Mouse (Mus musculus): ENCODE measurements around the gene Cyp1b1. TPM values are rescaled to one million over a fixed set of nuclear protein-coding genes. Genes with fewer than 3 reads are reported as not detected.

Cyp1b1 gene
- polyA plus RNA-seq, 1 experiment from 2014 or later = 0.06 TPM

- no peak overlapping the region for H3K4me3 ChIP-seq (ENCODE audit: inconsistent target)
- WGBS (ENCODE audit: missing documents) = 69% methylated on average over 6 of the region's 8 CpGs
- H3K27ac ChIP-seq = no peak overlapping the region
- H3K36me3 ChIP-seq (ENCODE audit: inconsistent target) = no peaks in the 10 kb centered on the region
- no peaks in the 10 kb centered on the region for H3K79me2 ChIP-seq (ENCODE audit: inconsistent target)
Observed at GRCm38 (mm10) chr17:79730988-79731387, 16.1 kb upstream of the Cyp1b1 start.

GRCm38 (mm10) chr17:79728585-79729503, 14.0 kb upstream of the Cyp1b1 start:
- H3K4me3 ChIP-seq (ENCODE audit: inconsistent target) = no peak overlapping the region
- WGBS (ENCODE audit: missing documents) = 43% methylated on average over 15 of the region's 16 CpGs
- H3K36me3 ChIP-seq (ENCODE audit: inconsistent target) = no peaks in the 10 kb centered on the region
- no peak overlapping the region for H3K27ac ChIP-seq
- H3K79me2 ChIP-seq (ENCODE audit: inconsistent target) = no peaks in the 10 kb centered on the region

GRCm38 (mm10) chr17:79728053-79728584, 13.3 kb upstream of the Cyp1b1 start:
- 24% methylated on average over 14 of the region's 14 CpGs for WGBS (ENCODE audit: missing documents)
- H3K27ac ChIP-seq = no peak overlapping the region
- no peaks in the 10 kb centered on the region for H3K36me3 ChIP-seq (ENCODE audit: inconsistent target)
- no peak overlapping the region for H3K4me3 ChIP-seq (ENCODE audit: inconsistent target)
- H3K79me2 ChIP-seq (ENCODE audit: inconsistent target) = no peaks in the 10 kb centered on the region

GRCm38 (mm10) chr17:79726613-79727012, 11.8 kb upstream of the Cyp1b1 start:
- no peaks in the 10 kb centered on the region for H3K79me2 ChIP-seq (ENCODE audit: inconsistent target)
- WGBS (ENCODE audit: missing documents) = 94% methylated on average over 5 of the region's 5 CpGs
- no peak overlapping the region for H3K4me3 ChIP-seq (ENCODE audit: inconsistent target)
- H3K36me3 ChIP-seq (ENCODE audit: inconsistent target) = no peaks in the 10 kb centered on the region
- no peak overlapping the region for H3K27ac ChIP-seq

GRCm38 (mm10) chr17:79720681-79721080, 5.8 kb upstream of the Cyp1b1 start:
- Histone ChIP-seq H3K4me3 (ENCODE audit: inconsistent target) (no peak overlapping the region), H3K27ac (no peak overlapping the region), H3K79me2 (ENCODE audit: inconsistent target) (no peaks in the 10 kb centered on the region), H3K36me3 (ENCODE audit: inconsistent target) (no peaks in the 10 kb centered on the region)
- 87% methylated on average over 7 of the region's 7 CpGs for WGBS (ENCODE audit: missing documents)

- no peak overlapping the region; the same call in 1 of the 2 replicates for H3K4me3 ChIP-seq (ENCODE audit: inconsistent target)
- WGBS (ENCODE audit: missing documents) = 1% methylated on average over 38 of the region's 42 CpGs
Observed at GRCm38 (mm10) chr17:79715649-79716143, 835 bp upstream of the Cyp1b1 start.

GRCm38 (mm10) chr17:79714368-79714895, 429 bp downstream of the Cyp1b1 start:
- Histone ChIP-seq H3K27ac (no peak overlapping the region), H3K36me3 (ENCODE audit: inconsistent target) (no peaks in the 10 kb centered on the region), H3K79me2 (ENCODE audit: inconsistent target) (no peaks in the 10 kb centered on the region), H3K4me3 (ENCODE audit: inconsistent target) (no peak overlapping the region)
- 9% methylated on average over 16 of the region's 16 CpGs for WGBS (ENCODE audit: missing documents)

More at GRCm38 (mm10) chr17:79715649-79716143, 835 bp upstream of the Cyp1b1 start:
- H3K79me2 ChIP-seq (ENCODE audit: inconsistent target) = no peaks in the 10 kb centered on the region
- H3K36me3 ChIP-seq (ENCODE audit: inconsistent target) = no peaks in the 10 kb centered on the region
- H3K27ac ChIP-seq = no peak overlapping the region

GRCm38 (mm10) chr17:79713643-79714367, 1.1 kb downstream of the Cyp1b1 start:
- WGBS (ENCODE audit: missing documents) = 2% methylated on average over 62 of the region's 63 CpGs

GRCm38 (mm10) chr17:79713276-79713642, 1.6 kb downstream of the Cyp1b1 start:
- 2% methylated on average over 24 of the region's 24 CpGs for WGBS (ENCODE audit: missing documents)
- Histone ChIP-seq H3K79me2 (ENCODE audit: inconsistent target) (no peaks in the 10 kb centered on the region), H3K27ac (no peak overlapping the region), H3K4me3 (ENCODE audit: inconsistent target) (no peak overlapping the region), H3K36me3 (ENCODE audit: inconsistent target) (no peaks in the 10 kb centered on the region)

More at GRCm38 (mm10) chr17:79713643-79714367, 1.1 kb downstream of the Cyp1b1 start:
- no peak overlapping the region for H3K4me3 ChIP-seq (ENCODE audit: inconsistent target)
- H3K79me2 ChIP-seq (ENCODE audit: inconsistent target) = no peaks in the 10 kb centered on the region
- H3K27ac ChIP-seq = no peak overlapping the region
- H3K36me3 ChIP-seq (ENCODE audit: inconsistent target) = no peaks in the 10 kb centered on the region

- no peaks in the 10 kb centered on the region for H3K79me2 ChIP-seq (ENCODE audit: inconsistent target)
- no peak overlapping the region for H3K4me3 ChIP-seq (ENCODE audit: inconsistent target)
- no peak overlapping the region for H3K27ac ChIP-seq
- 29% methylated on average over 9 of the region's 9 CpGs for WGBS (ENCODE audit: missing documents)
- H3K36me3 ChIP-seq (ENCODE audit: inconsistent target) = no peaks in the 10 kb centered on the region
Observed at GRCm38 (mm10) chr17:79712536-79712935, 2.3 kb downstream of the Cyp1b1 start.

- no peak overlapping the region for H3K4me3 ChIP-seq (ENCODE audit: inconsistent target)
- no peaks in the 10 kb centered on the region for H3K79me2 ChIP-seq (ENCODE audit: inconsistent target)
- WGBS (ENCODE audit: missing documents) = 36% methylated on average over 6 of the region's 6 CpGs
- no peak overlapping the region for H3K27ac ChIP-seq
- H3K36me3 ChIP-seq (ENCODE audit: inconsistent target) = no peaks in the 10 kb centered on the region
Observed at GRCm38 (mm10) chr17:79711944-79712343, 2.9 kb downstream of the Cyp1b1 start.

GRCm38 (mm10) chr17:79710246-79710842, 4.5 kb downstream of the Cyp1b1 start:
- H3K27ac ChIP-seq = no peak overlapping the region
- H3K36me3 ChIP-seq (ENCODE audit: inconsistent target) = no peaks in the 10 kb centered on the region
- no peak overlapping the region for H3K4me3 ChIP-seq (ENCODE audit: inconsistent target)
- no peaks in the 10 kb centered on the region for H3K79me2 ChIP-seq (ENCODE audit: inconsistent target)
- 38% methylated on average over 15 of the region's 15 CpGs for WGBS (ENCODE audit: missing documents)

- H3K4me3 ChIP-seq (ENCODE audit: inconsistent target) = no peak overlapping the region
- no peaks in the 10 kb centered on the region for H3K79me2 ChIP-seq (ENCODE audit: inconsistent target)
- H3K27ac ChIP-seq = no peak overlapping the region
- WGBS (ENCODE audit: missing documents) = 65% methylated on average over 1 of the region's 1 CpGs
- H3K36me3 ChIP-seq (ENCODE audit: inconsistent target) = no peaks in the 10 kb centered on the region
Observed at GRCm38 (mm10) chr17:79709718-79710117, 5.1 kb downstream of the Cyp1b1 start.

GRCm38 (mm10) chr17:79708168-79708567, 6.7 kb downstream of the Cyp1b1 start:
- Histone ChIP-seq H3K79me2 (ENCODE audit: inconsistent target) (no peaks in the 10 kb centered on the region), H3K27ac (no peak overlapping the region), H3K36me3 (ENCODE audit: inconsistent target) (no peaks in the 10 kb centered on the region), H3K4me3 (ENCODE audit: inconsistent target) (no peak overlapping the region)
- WGBS (ENCODE audit: missing documents) = 71% methylated on average over 6 of the region's 7 CpGs

All from macrophage (primary cell).